ENCODE assay signal across 27 mouse cellular contexts in the genomic region with DNA sequence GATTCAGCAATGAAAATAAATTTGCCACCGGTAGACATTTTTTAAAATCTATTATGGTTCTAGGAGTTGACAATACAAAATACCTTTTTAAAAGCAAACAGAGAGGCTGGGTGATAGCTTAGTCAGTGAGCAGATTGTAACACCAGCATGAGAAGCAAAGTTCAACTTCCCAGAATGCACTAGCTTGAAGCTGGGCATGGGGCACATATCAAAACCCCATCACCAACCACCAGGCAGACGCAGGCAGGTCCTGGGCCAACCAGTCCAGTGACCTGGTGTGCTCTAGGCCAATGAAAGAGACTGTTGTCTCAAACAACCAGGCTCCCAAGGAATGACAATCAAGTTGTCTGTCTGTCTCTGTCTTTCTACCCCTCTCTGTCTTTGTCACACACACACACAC.
DNase-seq lines count a peak whose midpoint lies in the region; ATAC-seq and TF ChIP-seq lines count a peak whose summit lies in the region.
"Had no signal": no experiment of that assay in that cellular context is flagged by ENCODE, and none has a peak within 500 bp of the region (broad histone marks: within the 10 kb centered on the region; RNA-seq: fewer than 3 reads in every experiment).

No protein-coding gene starts in this region.

- H3K4me3 ChIP-seq in kidney, adult 2 months (ENCODE audit: insufficient read depth, low read depth, low read length) = no peak overlapping the region
- H3K4me3 ChIP-seq in liver, postnatal 0 days (ENCODE audit: low read depth, low read length) = no peak overlapping the region
- no peak overlapping the region for H3K4me3 ChIP-seq in liver, embryonic 11.5 days (ENCODE audit: low read depth, low read length)
- no peak overlapping the region for H3K4me3 ChIP-seq in small intestine, adult 2 months (ENCODE audit: low read depth, low read length)
- H3K4me3 ChIP-seq: embryonic facial prominence, embryonic 13.5 days; erythroblast, embryonic 14.5 days; forebrain, embryonic 12.5 days; heart, embryonic 10.5 days; limb, embryonic 10.5 days; megakaryocyte, embryonic 14.5 days; neural tube, embryonic 12.5 days had no signal

- no peak for TF ChIP-seq POLR2A in kidney, adult 2 months (IDR thresholded peaks at IDR 0.05; ENCODE audit: low read depth, low read length)
- no peak for TF ChIP-seq POLR2A in small intestine, adult 2 months (IDR thresholded peaks at IDR 0.05; ENCODE audit: low read depth, low read length)

- H3K27me3 ChIP-seq in kidney, adult 2 months (replicated peaks; ENCODE audit: control insufficient read depth, insufficient read depth, low read length) = no peaks in the 10 kb centered on the region
- no peaks in the 10 kb centered on the region for H3K27me3 ChIP-seq in liver, postnatal 0 days (ENCODE audit: insufficient read depth, low read length)
- H3K27me3 ChIP-seq in liver, embryonic 11.5 days (replicated peaks; ENCODE audit: control insufficient read depth, insufficient read depth, low read length) = no peaks in the 10 kb centered on the region
- no peaks in the 10 kb centered on the region for H3K27me3 ChIP-seq in small intestine, adult 2 months (ENCODE audit: control insufficient read depth, insufficient read depth, low read length)
- H3K27me3 ChIP-seq: embryonic facial prominence, embryonic 13.5 days; forebrain, embryonic 12.5 days; megakaryocyte, embryonic 14.5 days; neural tube, embryonic 12.5 days had no signal

- intact Hi-C loops in left cerebral cortex, postnatal 14 days (cut with DNase I) = no loop called here

- 39% methylated on average over 2 of the region's 2 CpGs for WGBS in kidney, adult 2 months
- 64% methylated on average over 2 of the region's 2 CpGs for WGBS in liver, postnatal 0 days (ENCODE audit: insufficient replicate concordance)
- WGBS in liver, embryonic 11.5 days = 68% methylated on average over 2 of the region's 2 CpGs
- 21% methylated on average over 2 of the region's 2 CpGs for WGBS in small intestine, adult 2 months

- no peak for TF ChIP-seq CTCF in kidney, adult 2 months (conservative IDR thresholded peaks at IDR 0.05; ENCODE audit: insufficient read depth, insufficient read length, low read depth, low read length)
- TF ChIP-seq CTCF in liver, postnatal 0 days (IDR thresholded peaks at IDR 0.05; ENCODE audit: low read depth) = no peak
- TF ChIP-seq CTCF in small intestine, adult 2 months (IDR thresholded peaks at IDR 0.05; ENCODE audit: extremely low read depth, insufficient read length, insufficient replicate concordance, low read depth, low read length) = no peak

- peak; percentile 68 for DNase-seq in kidney, adult 2 months
- no peak for DNase-seq in kidney, postnatal 4 days
- no peak for DNase-seq in liver, postnatal 0 days
- DNase-seq in liver, embryonic 11.5 days (ENCODE audit: low spot score) = no peak
- DNase-seq in left cerebral cortex, postnatal 14 days (ENCODE audit: low spot score in 2 of 2) = no peak
- DNase-seq in ovary, adult 18-20 months (ENCODE audit: low spot score) = no peak
- DNase-seq: adrenal gland, adult 8-10 months; cerebellum, adult 11-12 months; cerebellum, postnatal 10 days; gastrocnemius, postnatal 10 days; liver; lung, embryonic 14.5 days; lung, postnatal 36 days; midbrain, embryonic 14.5 days; retina, postnatal 1 day; right cerebral cortex, postnatal 25 days; thymus, adult 18-20 months; thymus, postnatal 36 days had no signal

- no peak overlapping the region for H3K4me2 ChIP-seq in liver, postnatal 0 days (ENCODE audit: low read depth, low read length)
- no peak overlapping the region for H3K4me2 ChIP-seq in liver, embryonic 11.5 days
- H3K4me2 ChIP-seq: embryonic facial prominence, embryonic 13.5 days; forebrain, embryonic 12.5 days; lung, embryonic 14.5 days; neural tube, embryonic 12.5 days had no signal

- no peak overlapping the region for H3K9ac ChIP-seq in liver, postnatal 0 days (replicated peaks)
- H3K9ac ChIP-seq in liver, embryonic 11.5 days (ENCODE audit: low read depth, low read length) = no peak overlapping the region
- H3K9ac ChIP-seq: embryonic facial prominence, embryonic 13.5 days; forebrain, embryonic 12.5 days; lung, embryonic 14.5 days; neural tube, embryonic 12.5 days had no signal

- no peaks in the 10 kb centered on the region for H3K9me3 ChIP-seq in liver, postnatal 0 days (ENCODE audit: low read length)
- H3K9me3 ChIP-seq in liver, embryonic 11.5 days (ENCODE audit: control insufficient read depth, low read length) = no peaks in the 10 kb centered on the region
- H3K9me3 ChIP-seq: embryonic facial prominence, embryonic 13.5 days; forebrain, embryonic 12.5 days; heart, embryonic 10.5 days; limb, embryonic 10.5 days; megakaryocyte, embryonic 14.5 days; neural tube, embryonic 12.5 days had no signal

- no peaks in the 10 kb centered on the region for H3K36me3 ChIP-seq in kidney, adult 2 months (ENCODE audit: control insufficient read depth, insufficient read depth, low read length)
- H3K36me3 ChIP-seq in liver, postnatal 0 days (replicated peaks; ENCODE audit: insufficient read depth, low read length) = peaks cover 6% of the 10 kb centered on the region; the same call in 1 of the 2 replicates
- H3K36me3 ChIP-seq in liver, embryonic 11.5 days (ENCODE audit: control insufficient read depth, insufficient read depth, low read length) = no peaks in the 10 kb centered on the region
- H3K36me3 ChIP-seq in small intestine, adult 2 months (ENCODE audit: control insufficient read depth, insufficient read depth, low read length) = peaks cover 4% of the 10 kb centered on the region; the same call in 1 of the 2 replicates
- H3K36me3 ChIP-seq: forebrain, embryonic 12.5 days; neural tube, embryonic 12.5 days had no signal

- no peak for TF ChIP-seq EP300 in liver, postnatal 0 days (IDR thresholded peaks at IDR 0.05; ENCODE audit: low read depth)

- peak; percentile 56 for ATAC-seq in liver, postnatal 0 days
- no peak for ATAC-seq in liver, embryonic 11.5 days (replicated peaks; ENCODE audit: low FRiP score)
- ATAC-seq: hindbrain, postnatal 0 days had no signal

- peak overlapping the region; percentile 73; the same call in 1 of the 2 replicates for H3K27ac ChIP-seq in kidney, adult 2 months (ENCODE audit: insufficient read depth, low read depth, low read length)
- peak overlapping the region; percentile 64; the same call in 1 of the 2 replicates for H3K27ac ChIP-seq in liver, postnatal 0 days (ENCODE audit: low read depth)
- no peak overlapping the region for H3K27ac ChIP-seq in liver, embryonic 11.5 days (ENCODE audit: low read depth, low read length)
- H3K27ac ChIP-seq in small intestine, adult 2 months (ENCODE audit: insufficient read depth, low read depth, low read length) = peak overlapping the region; percentile 64; the same call in 1 of the 2 replicates
- H3K27ac ChIP-seq: forebrain, embryonic 12.5 days; heart, embryonic 10.5 days; hindbrain, postnatal 0 days; limb, embryonic 10.5 days; neural tube, embryonic 12.5 days had no signal

- H3K4me1 ChIP-seq in kidney, adult 2 months (ENCODE audit: control insufficient read depth, insufficient read depth, low read length) = peaks cover 16% of the 10 kb centered on the region
- H3K4me1 ChIP-seq in liver, postnatal 0 days (ENCODE audit: insufficient read depth) = peaks cover 18% of the 10 kb centered on the region
- peaks cover 6% of the 10 kb centered on the region for H3K4me1 ChIP-seq in liver, embryonic 11.5 days (replicated peaks; ENCODE audit: control insufficient read depth, insufficient read depth, low read length)
- H3K4me1 ChIP-seq in small intestine, adult 2 months (ENCODE audit: control insufficient read depth, insufficient read depth, insufficient read length, low read length) = peaks cover 16% of the 10 kb centered on the region; the same call in 1 of the 2 replicates
- H3K4me1 ChIP-seq: megakaryocyte, embryonic 14.5 days had no signal
